Mouse (Mus musculus) frontal cortex, adult 2 months (tissue): ENCODE measurements around the gene Xpnpep1. TPM values are rescaled to one million over a fixed set of nuclear protein-coding genes. Genes with fewer than 3 reads are reported as not detected.

Experiments
- DNase-seq, 2 experiments: peaks; one replicate each; pipeline ENCODE4 v3.0.0; 2022; ENCODE audit warnings: low spot score in 1 of 2; ENCODE audit errors: extremely low spot score in 1 of 2
- polyA plus RNA-seq: library from polyadenylated mRNA; depleted of rRNA; stranded (reverse); fragments of >200 nt; gene quantifications from 2 replicates; pipeline ENCODE4 v1.2.3, GENCODE M21; 2012

Gene Xpnpep1
- polyA plus RNA-seq, 1 experiment = 59.1 TPM

GRCm38 (mm10) chr19:53066934-53067333 lies 26.9 kb upstream of the Xpnpep1 start:
- DNase-seq = no peak

GRCm38 (mm10) chr19:53066531-53066930 lies 26.5 kb upstream of the Xpnpep1 start:
- DNase-seq = no peak

- DNase-seq = no peak
Measured at GRCm38 (mm10) chr19:53064972-53065361, 25.0 kb upstream of the Xpnpep1 start.

DNA sequence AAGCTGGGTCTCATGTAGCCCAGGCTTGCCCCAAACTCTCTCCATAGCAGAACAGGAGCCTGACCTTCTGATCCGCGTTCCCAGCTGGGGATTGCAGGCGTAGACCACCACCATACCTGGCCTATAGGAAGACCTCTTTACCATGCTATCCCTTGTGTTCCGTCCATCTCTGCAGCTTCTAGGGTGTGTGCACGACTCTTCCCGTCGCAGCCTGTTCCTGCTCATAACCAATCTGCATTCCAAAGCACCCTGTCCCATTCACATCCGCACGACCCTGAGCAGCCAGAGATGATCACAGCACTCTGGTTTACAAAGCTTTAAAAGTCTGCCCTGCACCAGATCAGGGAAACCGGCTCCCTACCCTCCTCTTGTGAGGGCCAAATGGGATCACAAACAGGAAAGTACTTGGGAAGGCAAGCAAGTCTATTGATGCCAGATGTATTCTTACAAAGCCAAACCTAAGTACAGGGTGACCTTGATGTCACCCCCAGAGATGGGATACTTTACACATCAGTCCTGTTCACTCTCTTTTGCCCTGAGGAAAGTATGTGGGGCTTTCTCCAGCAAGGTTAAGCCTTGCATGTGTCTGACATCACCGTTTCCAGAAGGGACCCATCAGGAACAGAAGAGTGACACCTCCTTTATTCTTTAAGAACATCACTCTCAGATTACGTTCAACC lies 24.4 kb upstream of the Xpnpep1 start:
- no peak for DNase-seq

- no peak for DNase-seq
Measured at GRCm38 (mm10) chr19:53062046-53062445, 22.0 kb upstream of the Xpnpep1 start.

DNA sequence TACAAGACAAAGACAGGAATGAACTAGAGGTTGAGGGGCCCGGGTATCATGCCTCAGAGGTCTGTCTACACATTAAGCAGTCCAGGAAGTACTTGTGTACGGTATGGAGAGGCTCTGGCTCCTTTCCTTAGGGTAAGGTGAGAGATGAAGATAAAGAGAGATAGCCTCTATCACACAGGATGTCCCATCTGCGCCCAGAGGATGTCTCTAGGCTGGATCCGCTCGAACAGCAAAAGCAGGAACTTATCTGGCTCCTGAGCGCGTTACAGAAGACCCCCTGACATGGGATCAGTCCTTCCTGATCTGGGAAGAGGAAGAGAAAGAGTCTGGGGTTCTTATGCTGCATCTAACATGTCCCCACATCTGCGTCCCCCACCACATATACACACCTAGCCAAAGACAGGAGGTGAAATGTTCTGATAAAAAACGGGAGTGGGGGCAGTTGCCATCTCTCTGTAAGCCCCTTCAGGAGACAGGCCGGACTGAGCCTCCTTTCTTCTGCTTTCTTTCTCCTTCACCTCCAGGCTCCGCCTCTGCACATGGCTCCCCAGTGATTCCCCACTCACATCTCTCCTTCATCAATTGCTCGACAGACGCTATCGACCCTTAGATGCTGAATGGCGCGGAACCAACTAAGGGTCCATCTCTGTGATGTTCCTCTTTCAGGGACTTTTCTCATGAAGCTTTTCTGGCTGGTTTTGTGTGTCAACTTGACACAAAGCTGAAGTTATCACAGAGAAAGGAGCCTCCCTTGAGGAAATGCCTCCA lies 19.5 kb upstream of the Xpnpep1 start:
- no peak for DNase-seq

- no peak for DNase-seq
Measured at GRCm38 (mm10) chr19:53058726-53059334, 18.8 kb upstream of the Xpnpep1 start.

GRCm38 (mm10) chr19:53057980-53058725 lies 18.1 kb upstream of the Xpnpep1 start:
- DNase-seq = no peak

DNA sequence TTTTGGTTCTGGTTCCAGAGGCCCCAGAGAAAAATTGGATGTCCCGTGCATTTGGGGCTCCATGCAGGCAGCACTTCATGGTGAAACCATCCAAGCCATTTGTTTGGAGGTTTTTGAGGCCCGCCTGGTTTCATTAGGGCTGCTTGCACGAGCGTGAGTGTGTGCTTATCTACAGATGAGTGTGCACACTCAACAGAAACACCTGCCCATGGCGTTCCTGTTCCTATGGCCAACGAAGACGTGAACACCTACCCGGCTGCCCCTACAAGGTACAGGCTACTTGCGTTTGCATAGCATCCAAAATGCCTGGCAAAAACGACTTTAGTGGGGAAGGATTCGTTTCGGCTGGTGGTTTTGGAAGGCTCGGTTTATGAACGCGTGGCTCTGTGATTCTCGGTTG lies 13.3 kb upstream of the Xpnpep1 start:
- DNase-seq = no peak

GRCm38 (mm10) chr19:53052031-53052670 lies 12.1 kb upstream of the Xpnpep1 start:
- no peak for DNase-seq

DNA sequence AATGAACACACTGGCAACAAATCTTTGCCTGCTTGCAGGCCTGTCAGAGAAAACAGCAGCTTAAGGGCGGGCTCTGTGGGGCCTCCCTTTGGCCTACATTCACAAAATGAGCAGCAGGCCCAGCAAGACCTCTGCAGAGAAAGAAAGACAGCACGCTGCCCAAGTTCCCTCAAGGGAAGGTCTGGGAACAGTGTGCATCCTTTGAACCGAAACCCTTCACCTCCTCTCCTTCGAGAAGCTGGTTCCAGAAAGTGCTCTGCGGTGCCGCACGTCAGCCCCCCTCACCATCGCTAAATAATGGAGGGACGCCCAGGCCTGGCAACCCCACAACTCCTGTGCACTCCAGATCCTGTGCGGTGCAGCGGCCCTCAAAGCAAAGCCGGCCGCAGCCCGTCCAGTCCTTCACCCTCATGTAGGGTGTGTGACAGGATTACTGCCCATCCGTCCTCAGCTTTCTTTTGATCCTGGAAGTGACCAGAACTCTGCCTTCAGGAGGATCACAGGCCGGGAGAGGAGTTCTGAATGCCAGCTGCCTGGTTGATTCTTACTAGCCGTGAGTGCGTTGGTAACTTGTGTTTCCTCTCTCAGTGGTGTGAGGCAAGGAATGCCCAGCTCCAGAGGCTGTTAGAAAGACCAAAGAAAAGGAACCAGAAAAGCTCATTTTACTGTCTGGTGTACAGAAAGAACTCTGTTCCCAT lies 11.4 kb upstream of the Xpnpep1 start:
- DNase-seq = no peak

- no peak for DNase-seq
Measured at GRCm38 (mm10) chr19:53050100-53050499, 10.1 kb upstream of the Xpnpep1 start.

- DNase-seq = no peak
Measured at GRCm38 (mm10) chr19:53047208-53047607, 7.2 kb upstream of the Xpnpep1 start.

DNA sequence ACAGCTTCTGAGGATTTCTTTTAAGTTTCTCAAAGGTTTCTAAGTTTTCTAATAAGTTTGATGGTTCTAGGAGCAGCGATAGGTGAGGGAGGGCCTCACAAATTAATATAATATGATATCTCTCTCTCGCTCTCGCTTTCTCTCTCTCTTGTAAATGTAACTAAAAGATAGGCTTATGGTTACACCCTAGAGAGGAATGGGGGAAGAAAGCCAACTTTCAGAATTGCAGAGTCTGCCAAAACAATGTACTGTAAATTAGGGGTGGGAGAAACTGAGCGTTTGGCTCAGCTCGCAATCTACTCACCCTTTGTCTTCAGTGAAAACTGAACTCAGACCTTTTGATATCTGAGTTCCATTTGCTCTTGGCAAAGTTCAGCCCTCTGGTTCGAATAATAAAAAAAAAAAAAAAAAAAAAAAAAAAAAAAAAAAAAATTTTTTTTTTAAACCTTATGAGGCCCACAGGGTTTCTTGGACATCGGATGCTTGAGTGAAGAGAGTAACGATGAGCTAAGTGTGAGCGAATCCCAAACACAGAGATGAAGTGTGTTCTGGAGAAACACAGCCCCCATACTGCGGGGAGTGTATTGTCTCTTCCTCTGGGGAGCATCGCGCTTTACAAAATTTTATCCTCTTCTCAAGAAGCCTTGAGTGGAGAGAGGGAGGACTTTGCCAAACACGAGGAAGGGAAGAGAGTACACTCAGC lies 3.6 kb upstream of the Xpnpep1 start:
- DNase-seq = no peak

DNA sequence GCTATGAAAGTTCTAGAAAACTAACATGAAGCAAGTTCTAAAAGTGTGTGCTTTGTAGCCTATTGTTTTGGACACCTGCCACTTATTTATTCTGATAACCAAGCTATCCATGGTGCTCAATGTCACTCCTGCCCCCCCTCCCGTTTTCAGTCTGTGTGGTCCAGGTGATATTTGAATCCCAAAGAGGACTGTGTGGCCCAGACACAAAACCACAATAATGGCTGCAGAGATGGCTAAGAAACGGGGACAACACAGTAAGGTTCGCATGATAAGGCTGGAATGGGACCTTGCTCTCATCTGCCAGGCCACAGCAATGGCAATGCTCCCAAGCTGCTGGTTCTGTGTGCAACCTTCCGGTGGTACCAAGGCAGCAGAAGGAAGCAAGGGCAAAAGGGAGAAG lies 1.6 kb upstream of the Xpnpep1 start:
- DNase-seq = no peak

- no peak for DNase-seq
Measured at GRCm38 (mm10) chr19:53041133-53041510, 1.1 kb upstream of the Xpnpep1 start.

GRCm38 (mm10) chr19:53039090-53039489 lies 924 bp downstream of the Xpnpep1 start:
- DNase-seq = peak; percentile 21 to 46

GRCm38 (mm10) chr19:53038435-53038938 lies 1.5 kb downstream of the Xpnpep1 start:
- peak; percentile 97 to 99 for DNase-seq

- peak in 1 of 2 experiments; percentile 35 for DNase-seq
Measured at GRCm38 (mm10) chr19:53037925-53038419, 2.0 kb downstream of the Xpnpep1 start.
